Mouse (Mus musculus): ENCODE results near the gene Svop.

DNA sequence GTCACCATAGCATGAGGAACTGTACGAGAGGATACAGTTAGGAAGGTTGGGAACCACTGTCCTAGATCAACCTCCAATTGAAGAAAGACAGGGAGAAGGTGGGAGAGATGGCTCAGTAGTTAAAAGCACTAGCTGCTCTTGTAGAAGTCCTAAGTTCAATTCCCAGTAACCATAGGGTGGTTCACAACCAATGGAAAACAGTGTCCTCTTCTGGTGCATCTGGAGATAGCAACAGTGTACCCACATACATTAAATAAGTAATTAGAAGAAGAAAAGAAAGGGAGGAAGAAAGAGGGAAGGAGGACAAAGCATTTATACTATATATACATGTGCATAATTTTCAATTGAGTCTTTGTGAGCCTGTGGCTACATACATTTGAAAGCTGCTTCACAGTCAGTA is 46.2 kb downstream of the Svop start:
- TF ChIP-seq CTCF (IDR thresholded peaks at IDR 0.05; ENCODE audit: extremely low read depth, insufficient read depth, low read length) (no peak), POLR2A (IDR thresholded peaks at IDR 0.05; ENCODE audit: extremely low read depth, insufficient read depth, low read length) (no peak)

Measured in cortical plate, adult 2 months (tissue).